Mouse (Mus musculus): ENCODE measurements at regions not wholly inside any gene's neighbourhood (a gene's known extent, or its start where the extent isn't known, plus 50 kb on each side); places are given as distances from the start of the nearest gene placed in this dataset.

DNA sequence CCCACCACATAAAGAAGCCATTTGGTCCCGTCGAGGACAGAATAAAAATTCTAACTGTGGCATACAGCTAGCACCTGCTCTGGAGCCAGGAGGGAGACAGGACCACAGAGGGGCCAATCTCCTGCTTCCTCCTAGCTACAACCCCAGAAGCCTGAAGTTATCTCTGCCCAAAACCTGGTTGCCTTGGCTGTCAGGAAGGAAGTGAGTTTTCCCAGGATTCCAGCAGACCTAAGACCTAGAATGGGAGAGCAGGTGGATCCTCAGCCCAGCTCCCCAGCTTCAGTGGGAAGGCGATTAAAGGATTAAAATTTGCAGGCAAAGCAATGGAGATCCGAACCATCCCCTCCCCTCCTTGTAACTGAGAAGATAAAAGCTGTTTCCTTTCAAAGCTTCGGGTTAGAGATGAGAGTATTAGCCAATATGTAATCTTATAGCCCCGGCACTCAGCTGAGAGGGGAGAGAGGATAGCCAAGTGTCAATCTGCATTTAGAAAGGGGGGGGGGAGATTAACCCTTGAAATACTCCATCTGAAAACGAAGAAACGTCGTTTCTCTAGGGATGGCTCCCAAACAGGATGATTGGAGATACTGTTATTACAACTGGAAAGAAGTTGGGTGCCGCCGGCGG lies 386.1 kb downstream of the Setd4 start:
- no peaks in the 10 kb centered on the region for H3K9me3 ChIP-seq (replicated peaks; ENCODE audit: low read length)
- H3K4me1 ChIP-seq (replicated peaks; ENCODE audit: insufficient read depth, low read length), result no peaks in the 10 kb centered on the region
- H3K9ac ChIP-seq (ENCODE audit: low read depth, low read length), result no peak overlapping the region
- peaks cover 10% of the 10 kb centered on the region; the same call in 1 of the 2 replicates for H3K27me3 ChIP-seq (ENCODE audit: insufficient read depth, low read length)
- 30% methylated on average over 12 of the region's 12 CpGs for WGBS
- no peak for TF ChIP-seq CTCF (IDR thresholded peaks at IDR 0.05; ENCODE audit: low read depth)
- no peak overlapping the region for H3K27ac ChIP-seq
- ATAC-seq (replicated peaks; ENCODE audit: low FRiP score, low read depth) (no peak), DNase-seq (ENCODE audit: low spot score) (no peak)
- no peak overlapping the region for H3K4me3 ChIP-seq (replicated peaks; ENCODE audit: low read depth, low read length)
- no peaks in the 10 kb centered on the region for H3K36me3 ChIP-seq (ENCODE audit: insufficient read depth, low read length)
- no peak overlapping the region for H3K4me2 ChIP-seq (ENCODE audit: low read length)

DNA sequence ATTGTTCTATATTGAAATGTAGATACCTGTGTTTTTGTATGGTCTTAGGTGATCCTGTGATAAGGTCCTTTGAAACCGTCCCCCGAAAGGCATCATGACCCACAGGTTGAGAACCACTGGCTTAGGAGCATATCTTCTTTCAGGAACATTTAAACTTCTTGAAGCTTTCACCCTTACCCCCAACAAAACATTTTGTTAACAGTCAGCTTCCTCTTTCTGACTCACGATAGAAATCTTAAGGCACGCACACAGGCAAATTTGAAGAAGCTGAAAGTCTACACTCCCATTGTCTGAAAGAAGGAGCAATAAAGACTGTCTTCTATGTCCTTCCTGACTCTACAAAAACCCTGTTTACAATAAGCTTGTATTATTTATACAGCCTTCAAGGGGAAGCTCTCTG lies 388.2 kb downstream of the Setd4 start:
- no peak for TF ChIP-seq CTCF (IDR thresholded peaks at IDR 0.05; ENCODE audit: low read depth)
- Histone ChIP-seq H3K4me3 (replicated peaks; ENCODE audit: low read depth, low read length) (no peak overlapping the region), H3K27ac (no peak overlapping the region), H3K4me2 (ENCODE audit: low read length) (no peak overlapping the region), H3K27me3 (ENCODE audit: insufficient read depth, low read length) (peaks cover 10% of the 10 kb centered on the region; the same call in 1 of the 2 replicates), H3K9me3 (replicated peaks; ENCODE audit: low read length) (no peaks in the 10 kb centered on the region), H3K36me3 (ENCODE audit: insufficient read depth, low read length) (no peaks in the 10 kb centered on the region), H3K9ac (ENCODE audit: low read depth, low read length) (no peak overlapping the region), H3K4me1 (replicated peaks; ENCODE audit: insufficient read depth, low read length) (no peaks in the 10 kb centered on the region)
- DNase-seq (ENCODE audit: low spot score), result no peak
- WGBS, result 78% methylated on average over 4 of the region's 4 CpGs
- ATAC-seq (replicated peaks; ENCODE audit: low FRiP score, low read depth), result no peak

DNA sequence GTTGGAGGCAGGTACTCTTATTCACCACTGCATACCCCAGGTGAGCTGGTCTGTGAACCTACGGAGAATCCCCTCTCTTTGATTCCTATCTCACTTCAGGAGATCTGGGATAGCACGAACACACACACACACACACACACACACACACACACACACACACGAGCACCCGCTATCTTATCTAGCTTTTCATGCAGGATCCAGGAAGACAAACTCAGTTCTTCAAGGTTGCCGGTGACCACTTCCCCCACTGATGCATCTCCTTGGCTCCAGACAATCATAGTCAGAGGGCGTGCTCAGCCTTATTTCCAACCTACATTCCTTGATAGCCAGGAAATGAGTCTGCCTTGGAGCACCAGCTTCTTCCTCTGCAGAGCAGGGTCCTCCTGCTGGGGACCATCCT lies 387.7 kb upstream of the Runx1 start:
- no peaks in the 10 kb centered on the region for H3K4me1 ChIP-seq (replicated peaks; ENCODE audit: insufficient read depth, low read length)
- H3K4me3 ChIP-seq (replicated peaks; ENCODE audit: low read depth, low read length), result no peak overlapping the region
- no peaks in the 10 kb centered on the region for H3K9me3 ChIP-seq (replicated peaks; ENCODE audit: low read length)
- H3K27ac ChIP-seq, result no peak overlapping the region
- DNase-seq (ENCODE audit: low spot score), result no peak
- H3K27me3 ChIP-seq (ENCODE audit: insufficient read depth, low read length), result peaks cover 5% of the 10 kb centered on the region; the same call in 1 of the 2 replicates
- H3K4me2 ChIP-seq (ENCODE audit: low read length), result no peak overlapping the region
- WGBS, result 92% methylated on average over 6 of the region's 6 CpGs
- H3K36me3 ChIP-seq (ENCODE audit: insufficient read depth, low read length), result no peaks in the 10 kb centered on the region
- ATAC-seq (replicated peaks; ENCODE audit: low FRiP score, low read depth), result no peak
- H3K9ac ChIP-seq (ENCODE audit: low read depth, low read length), result no peak overlapping the region
- TF ChIP-seq CTCF (IDR thresholded peaks at IDR 0.05; ENCODE audit: low read depth), result no peak

DNA sequence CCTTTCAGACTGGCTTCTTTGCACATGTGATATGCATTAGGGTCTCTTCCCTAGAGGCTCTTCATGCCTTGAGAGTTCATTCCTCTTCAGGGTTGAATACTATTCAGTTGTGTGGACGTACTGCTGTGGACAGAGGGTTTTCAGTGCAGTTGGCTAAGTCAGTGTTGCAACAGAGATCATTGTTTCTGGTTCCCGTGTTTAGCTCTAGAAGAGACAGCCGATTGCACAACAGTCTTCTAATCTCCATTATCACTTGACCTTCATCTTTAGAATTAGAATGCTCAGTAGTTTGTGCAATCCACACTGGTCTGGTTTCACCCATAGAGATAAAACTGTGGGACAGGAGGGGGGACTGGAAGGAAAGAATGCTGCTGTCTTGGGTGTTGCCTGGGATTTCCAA lies 381.7 kb upstream of the Runx1 start:
- Histone ChIP-seq H3K27ac (no peak overlapping the region), H3K4me1 (replicated peaks; ENCODE audit: insufficient read depth, low read length) (no peaks in the 10 kb centered on the region), H3K27me3 (ENCODE audit: insufficient read depth, low read length) (0 out of 2 replicates have a peak, but pooled peaks cover 3% of the 10 kb centered on the region), H3K36me3 (ENCODE audit: insufficient read depth, low read length) (no peaks in the 10 kb centered on the region), H3K9me3 (replicated peaks; ENCODE audit: low read length) (no peaks in the 10 kb centered on the region), H3K9ac (ENCODE audit: low read depth, low read length) (no peak overlapping the region), H3K4me2 (ENCODE audit: low read length) (no peak overlapping the region), H3K4me3 (replicated peaks; ENCODE audit: low read depth, low read length) (no peak overlapping the region)
- DNase-seq (ENCODE audit: low spot score) (no peak), ATAC-seq (replicated peaks; ENCODE audit: low FRiP score, low read depth) (no peak)
- no peak for TF ChIP-seq CTCF (IDR thresholded peaks at IDR 0.05; ENCODE audit: low read depth)
- WGBS, result 94% methylated on average over 3 of the region's 3 CpGs

DNA sequence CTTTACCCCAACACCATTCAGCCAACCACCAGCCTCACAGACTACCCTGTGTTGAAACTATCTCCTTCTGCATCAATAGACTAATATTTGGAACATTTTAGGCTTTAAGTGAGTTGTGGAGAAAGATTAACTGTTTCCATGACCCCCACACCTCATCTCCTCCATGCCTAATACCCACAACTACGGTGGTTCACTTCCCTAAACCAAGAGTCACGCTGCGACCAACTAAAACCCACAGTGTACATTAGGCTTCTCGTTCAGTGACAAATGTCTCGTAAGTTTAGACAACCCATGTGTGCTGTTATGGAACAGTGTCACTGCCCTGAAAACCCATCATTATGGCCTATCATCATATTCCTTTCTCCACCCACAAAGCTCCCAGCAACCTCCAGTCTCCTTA lies 381.3 kb upstream of the Runx1 start:
- H3K27ac ChIP-seq, result no peak overlapping the region
- H3K4me2 ChIP-seq (ENCODE audit: low read length), result no peak overlapping the region
- H3K9ac ChIP-seq (ENCODE audit: low read depth, low read length), result no peak overlapping the region
- H3K4me3 ChIP-seq (replicated peaks; ENCODE audit: low read depth, low read length), result no peak overlapping the region
- no peaks in the 10 kb centered on the region for H3K9me3 ChIP-seq (replicated peaks; ENCODE audit: low read length)
- 0 out of 2 replicates have a peak, but pooled peaks cover 3% of the 10 kb centered on the region for H3K27me3 ChIP-seq (ENCODE audit: insufficient read depth, low read length)
- 93% methylated on average over 5 of the region's 5 CpGs for WGBS
- TF ChIP-seq CTCF (IDR thresholded peaks at IDR 0.05; ENCODE audit: low read depth), result no peak
- DNase-seq (ENCODE audit: low spot score) (no peak), ATAC-seq (replicated peaks; ENCODE audit: low FRiP score, low read depth) (no peak)
- H3K36me3 ChIP-seq (ENCODE audit: insufficient read depth, low read length), result no peaks in the 10 kb centered on the region
- H3K4me1 ChIP-seq (replicated peaks; ENCODE audit: insufficient read depth, low read length), result no peaks in the 10 kb centered on the region

DNA sequence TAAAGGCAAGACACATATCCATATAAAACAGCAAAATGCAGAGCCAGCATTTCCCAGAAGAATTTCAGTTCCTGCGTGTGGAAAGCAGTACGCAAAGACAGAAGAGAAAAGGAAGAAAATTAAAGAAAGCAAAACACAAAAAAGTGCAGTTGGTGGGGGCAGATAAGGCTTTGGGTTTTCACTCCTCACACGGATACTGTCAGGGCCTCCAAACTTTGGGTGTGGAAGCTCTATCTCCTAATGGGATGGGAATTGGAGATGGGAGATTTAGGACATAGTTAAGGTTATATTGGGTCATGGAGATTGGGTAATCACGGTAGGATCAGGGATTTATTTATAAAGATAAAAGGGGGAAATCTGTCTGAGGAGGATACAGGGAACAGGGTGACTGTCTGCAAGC lies 380.4 kb upstream of the Runx1 start:
- H3K4me3 ChIP-seq (replicated peaks; ENCODE audit: low read depth, low read length), result no peak overlapping the region
- DNase-seq (ENCODE audit: low spot score) (no peak), ATAC-seq (replicated peaks; ENCODE audit: low FRiP score, low read depth) (no peak)
- TF ChIP-seq CTCF (IDR thresholded peaks at IDR 0.05; ENCODE audit: low read depth), result no peak
- WGBS, result 82% methylated on average over 4 of the region's 4 CpGs
- H3K27me3 ChIP-seq (ENCODE audit: insufficient read depth, low read length), result 0 out of 2 replicates have a peak, but pooled peaks cover 3% of the 10 kb centered on the region
- no peaks in the 10 kb centered on the region for H3K36me3 ChIP-seq (ENCODE audit: insufficient read depth, low read length)
- H3K9me3 ChIP-seq (replicated peaks; ENCODE audit: low read length), result no peaks in the 10 kb centered on the region
- H3K4me2 ChIP-seq (ENCODE audit: low read length), result no peak overlapping the region
- no peaks in the 10 kb centered on the region for H3K4me1 ChIP-seq (replicated peaks; ENCODE audit: insufficient read depth, low read length)
- H3K27ac ChIP-seq, result no peak overlapping the region
- no peak overlapping the region for H3K9ac ChIP-seq (ENCODE audit: low read depth, low read length)

DNA sequence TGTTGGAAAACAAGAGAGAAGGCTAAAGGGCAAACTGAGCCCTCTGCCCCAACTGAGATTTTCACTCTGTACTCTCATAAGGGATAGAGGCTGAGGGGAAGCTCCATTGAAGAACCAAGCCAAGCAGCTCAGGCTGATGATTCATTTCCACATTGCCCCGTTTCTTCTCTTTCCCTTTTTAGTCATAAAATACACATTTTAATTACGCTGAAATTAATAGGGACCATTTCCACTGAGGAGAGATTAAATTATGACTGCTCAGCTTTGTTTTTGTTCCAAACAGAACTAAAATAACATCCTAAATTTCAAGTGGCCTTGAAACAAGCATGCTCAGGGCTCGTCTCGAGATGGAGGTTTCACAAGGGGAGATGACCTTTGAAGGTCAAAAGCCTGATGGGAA lies 378.7 kb upstream of the Runx1 start:
- H3K4me2 ChIP-seq (ENCODE audit: low read length), result no peak overlapping the region
- H3K4me3 ChIP-seq (replicated peaks; ENCODE audit: low read depth, low read length), result no peak overlapping the region
- ATAC-seq (replicated peaks; ENCODE audit: low FRiP score, low read depth), result no peak
- H3K9ac ChIP-seq (ENCODE audit: low read depth, low read length), result no peak overlapping the region
- H3K9me3 ChIP-seq (replicated peaks; ENCODE audit: low read length), result no peaks in the 10 kb centered on the region
- no peak for TF ChIP-seq CTCF (IDR thresholded peaks at IDR 0.05; ENCODE audit: low read depth)
- H3K4me1 ChIP-seq (replicated peaks; ENCODE audit: insufficient read depth, low read length), result no peaks in the 10 kb centered on the region
- no peaks in the 10 kb centered on the region for H3K36me3 ChIP-seq (ENCODE audit: insufficient read depth, low read length)
- peak; percentile 57 for DNase-seq (ENCODE audit: low spot score)
- no peak overlapping the region for H3K27ac ChIP-seq
- 42% methylated on average over 4 of the region's 4 CpGs for WGBS
- 0 out of 2 replicates have a peak, but pooled peaks cover 3% of the 10 kb centered on the region for H3K27me3 ChIP-seq (ENCODE audit: insufficient read depth, low read length)

All from kidney, postnatal 0 days (tissue).